Mouse (Mus musculus): ENCODE data around the gene Fbxo6. TPM values are rescaled to one million over a fixed set of nuclear protein-coding genes. Genes with fewer than 3 reads are reported as not detected.

Fbxo6 gene
- polyA plus RNA-seq, 1 experiment = 54.4 TPM

GRCm38 (mm10) chr4:148166986-148167385, 15.0 kb upstream of the Fbxo6 start:
- Histone ChIP-seq H3K4me3 (ENCODE audit: insufficient read depth, poor library complexity, severe bottlenecking) (no peak overlapping the region), H3K36me3 (ENCODE audit: control insufficient read depth, insufficient read depth) (no peaks in the 10 kb centered on the region), H3K27me3 (ENCODE audit: control insufficient read depth, insufficient read depth, insufficient read length) (peaks cover 33% of the 10 kb centered on the region), H3K79me2 (ENCODE audit: control insufficient read depth, insufficient read depth) (no peaks in the 10 kb centered on the region), H3K79me3 (ENCODE audit: low read depth) (no peaks in the 10 kb centered on the region), H3ac (ENCODE audit: control insufficient read depth, insufficient read length, low read depth) (no peak overlapping the region)
- TF ChIP-seq CEBPB (IDR thresholded peaks at IDR 0.05; ENCODE audit: low read depth) (no peak), CTCF (IDR thresholded peaks at IDR 0.05; ENCODE audit: control insufficient read depth, insufficient read depth, insufficient read length) (peak; percentile 17), MYOG (IDR thresholded peaks at IDR 0.05; ENCODE audit: control insufficient read depth, extremely low read depth, insufficient read length) (no peak)

- no peak overlapping the region for H3K4me3 ChIP-seq (ENCODE audit: insufficient read depth, poor library complexity, severe bottlenecking)
- H3K27me3 ChIP-seq (ENCODE audit: control insufficient read depth, insufficient read depth, insufficient read length) = peaks cover 29% of the 10 kb centered on the region
- no peak for TF ChIP-seq MYOG (IDR thresholded peaks at IDR 0.05; ENCODE audit: control insufficient read depth, extremely low read depth, insufficient read length)
- TF ChIP-seq CTCF (IDR thresholded peaks at IDR 0.05; ENCODE audit: control insufficient read depth, insufficient read depth, insufficient read length) = no peak
- no peak for TF ChIP-seq MAX (IDR thresholded peaks at IDR 0.05)
- TF ChIP-seq CEBPB (IDR thresholded peaks at IDR 0.05; ENCODE audit: low read depth) = no peak
- no peak for TF ChIP-seq USF1 (IDR thresholded peaks at IDR 0.05; ENCODE audit: low read depth)
- TF ChIP-seq MYOD1 (IDR thresholded peaks at IDR 0.05; ENCODE audit: control insufficient read depth, insufficient read length, low read depth) = no peak
- TF ChIP-seq FOSL1 (IDR thresholded peaks at IDR 0.05; ENCODE audit: insufficient read depth, low read length, poor library complexity, severe bottlenecking) = no peak
Observed at GRCm38 (mm10) chr4:148166431-148166830, 14.5 kb upstream of the Fbxo6 start.

GRCm38 (mm10) chr4:148165551-148165950, 13.6 kb upstream of the Fbxo6 start:
- Histone ChIP-seq H3K4me3 (ENCODE audit: insufficient read depth, poor library complexity, severe bottlenecking) (no peak overlapping the region), H3K27me3 (ENCODE audit: control insufficient read depth, insufficient read depth, insufficient read length) (peaks cover 28% of the 10 kb centered on the region)

More at GRCm38 (mm10) chr4:148166431-148166830, 14.5 kb upstream of the Fbxo6 start:
- Histone ChIP-seq H3K79me3 (ENCODE audit: low read depth) (no peaks in the 10 kb centered on the region), H3K79me2 (ENCODE audit: control insufficient read depth, insufficient read depth) (no peaks in the 10 kb centered on the region), H3ac (ENCODE audit: control insufficient read depth, insufficient read length, low read depth) (no peak overlapping the region), H3K36me3 (ENCODE audit: control insufficient read depth, insufficient read depth) (no peaks in the 10 kb centered on the region)

GRCm38 (mm10) chr4:148164461-148164860, 12.5 kb upstream of the Fbxo6 start:
- Histone ChIP-seq H3K27me3 (ENCODE audit: control insufficient read depth, insufficient read depth, insufficient read length) (peaks cover 28% of the 10 kb centered on the region), H3K4me3 (ENCODE audit: insufficient read depth, poor library complexity, severe bottlenecking) (no peak overlapping the region), H3K36me3 (ENCODE audit: control insufficient read depth, insufficient read depth) (no peaks in the 10 kb centered on the region), H3ac (ENCODE audit: control insufficient read depth, insufficient read length, low read depth) (no peak overlapping the region), H3K79me3 (ENCODE audit: low read depth) (no peaks in the 10 kb centered on the region), H3K79me2 (ENCODE audit: control insufficient read depth, insufficient read depth) (no peaks in the 10 kb centered on the region)
- no peak for TF ChIP-seq CTCF (IDR thresholded peaks at IDR 0.05; ENCODE audit: control insufficient read depth, insufficient read depth, insufficient read length)
- TF ChIP-seq USF1 (IDR thresholded peaks at IDR 0.05; ENCODE audit: low read depth) = no peak
- TF ChIP-seq MYOD1 (IDR thresholded peaks at IDR 0.05; ENCODE audit: control insufficient read depth, insufficient read length, low read depth) = no peak
- TF ChIP-seq FOSL1 (IDR thresholded peaks at IDR 0.05; ENCODE audit: insufficient read depth, low read length, poor library complexity, severe bottlenecking) = no peak
- no peak for TF ChIP-seq MYOG (IDR thresholded peaks at IDR 0.05; ENCODE audit: control insufficient read depth, extremely low read depth, insufficient read length)
- no peak for TF ChIP-seq CEBPB (IDR thresholded peaks at IDR 0.05; ENCODE audit: low read depth)
- TF ChIP-seq MAX (IDR thresholded peaks at IDR 0.05) = no peak

More at GRCm38 (mm10) chr4:148165551-148165950, 13.6 kb upstream of the Fbxo6 start:
- Histone ChIP-seq H3K79me3 (ENCODE audit: low read depth) (no peaks in the 10 kb centered on the region), H3ac (ENCODE audit: control insufficient read depth, insufficient read length, low read depth) (no peak overlapping the region), H3K79me2 (ENCODE audit: control insufficient read depth, insufficient read depth) (no peaks in the 10 kb centered on the region), H3K36me3 (ENCODE audit: control insufficient read depth, insufficient read depth) (no peaks in the 10 kb centered on the region)
- TF ChIP-seq CTCF (IDR thresholded peaks at IDR 0.05; ENCODE audit: control insufficient read depth, insufficient read depth, insufficient read length) = no peak
- TF ChIP-seq MYOD1 (IDR thresholded peaks at IDR 0.05; ENCODE audit: control insufficient read depth, insufficient read length, low read depth) = no peak
- no peak for TF ChIP-seq MYOG (IDR thresholded peaks at IDR 0.05; ENCODE audit: control insufficient read depth, extremely low read depth, insufficient read length)
- no peak for TF ChIP-seq CEBPB (IDR thresholded peaks at IDR 0.05; ENCODE audit: low read depth)
- TF ChIP-seq MAX (IDR thresholded peaks at IDR 0.05) = no peak
- TF ChIP-seq USF1 (IDR thresholded peaks at IDR 0.05; ENCODE audit: low read depth) = no peak
- no peak for TF ChIP-seq FOSL1 (IDR thresholded peaks at IDR 0.05; ENCODE audit: insufficient read depth, low read length, poor library complexity, severe bottlenecking)

- Histone ChIP-seq H3K27me3 (ENCODE audit: control insufficient read depth, insufficient read depth, insufficient read length) (peaks cover 28% of the 10 kb centered on the region), H3K4me3 (ENCODE audit: insufficient read depth, poor library complexity, severe bottlenecking) (no peak overlapping the region), H3K79me3 (ENCODE audit: low read depth) (no peaks in the 10 kb centered on the region), H3K36me3 (ENCODE audit: control insufficient read depth, insufficient read depth) (no peaks in the 10 kb centered on the region), H3K79me2 (ENCODE audit: control insufficient read depth, insufficient read depth) (no peaks in the 10 kb centered on the region), H3ac (ENCODE audit: control insufficient read depth, insufficient read length, low read depth) (peak overlapping the region; percentile 19)
- TF ChIP-seq CTCF (IDR thresholded peaks at IDR 0.05; ENCODE audit: control insufficient read depth, insufficient read depth, insufficient read length) = peak; percentile 97
- TF ChIP-seq MAX (IDR thresholded peaks at IDR 0.05) = no peak
Observed at GRCm38 (mm10) chr4:148164002-148164439, 12.1 kb upstream of the Fbxo6 start.
